Mouse (Mus musculus): ENCODE measurements around the gene Rnf181. TPM values are rescaled to one million over a fixed set of nuclear protein-coding genes. Genes with fewer than 3 reads are reported as not detected.

Gene Rnf181
- polyA plus RNA-seq, 1 experiment from 2014 or later: 102 TPM

- Histone ChIP-seq H3K36me3 (ENCODE audit: control insufficient read depth, insufficient read depth, low read length) (no peaks in the 10 kb centered on the region), H3K4me3 (ENCODE audit: low read depth, low read length) (peak within 1 kb of the TSS; percentile 39), H3K9me3 (ENCODE audit: control insufficient read depth, low read length) (no peaks in the 10 kb centered on the region), H3K27me3 (ENCODE audit: control insufficient read depth, insufficient read depth, low read length) (peaks cover 16% of the 10 kb centered on the region), H3K9ac (ENCODE audit: low read length) (peak within 1 kb of the TSS; percentile 51), H3K27ac (ENCODE audit: low read depth, low read length) (no peak within 1 kb of the TSS), H3K4me2 (ENCODE audit: low read depth, low read length, severe bottlenecking) (peak within 1 kb of the TSS; percentile 57), H3K4me1 (replicated peaks; ENCODE audit: control insufficient read depth, insufficient read depth, low read length) (0 out of 2 replicates have a peak, but pooled peaks cover 4% of the 10 kb centered on the region)
- DNase-seq (ENCODE audit: low spot score) (peak; percentile 73), ATAC-seq (replicated peaks; ENCODE audit: low FRiP score) (peak; percentile 64)
- WGBS: 2% methylated on average over 45 of the region's 49 CpGs
These were observed 13.5 kb upstream of the Rnf181 start, which contains the start of gene Vamp5 for GRCm38 (mm10) chr6:72380131-72380770. Gene Vamp5 (minus strand): TSS chr6:72380468.

DNA sequence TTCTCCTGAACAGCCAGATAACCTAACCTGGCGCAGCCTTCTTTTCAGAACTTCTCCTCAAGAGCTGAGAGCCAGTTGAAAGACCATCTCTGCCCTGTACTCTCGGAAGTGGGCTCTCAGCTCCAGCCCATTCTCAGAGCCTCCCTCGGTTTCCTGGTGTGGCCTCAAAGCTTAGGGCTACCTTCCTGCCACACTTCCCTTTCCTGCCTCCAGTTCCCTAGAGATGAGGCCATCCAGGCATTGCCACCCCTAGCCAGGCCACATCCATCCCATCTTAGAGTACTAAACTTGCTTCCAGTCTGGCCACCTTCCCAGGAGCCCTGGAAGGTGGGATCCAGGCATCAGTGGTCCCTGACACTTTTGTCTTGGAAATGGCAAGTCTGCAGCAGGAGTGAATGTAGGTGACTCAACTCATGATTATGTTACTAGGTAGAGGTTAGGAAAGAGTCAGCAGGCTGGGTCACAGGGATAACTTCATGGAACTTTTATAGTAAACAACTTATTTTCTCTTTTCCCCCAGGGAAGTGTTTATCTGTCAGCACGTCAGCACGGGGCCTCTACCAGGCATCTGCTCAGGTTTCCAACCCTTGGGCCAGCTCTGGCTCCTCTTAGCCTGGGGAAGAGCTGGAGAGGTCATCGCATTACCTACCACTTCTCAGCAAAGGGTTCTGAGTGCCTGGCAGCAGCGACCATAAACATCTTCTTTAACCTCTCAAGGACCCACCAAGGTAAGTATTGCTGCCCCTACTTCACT, 12.8 kb upstream of the Rnf181 start:
- peak overlapping the region; percentile 57 for H3K4me2 ChIP-seq (ENCODE audit: low read depth, low read length, severe bottlenecking)
- H3K4me1 ChIP-seq (replicated peaks; ENCODE audit: control insufficient read depth, insufficient read depth, low read length): 0 out of 2 replicates have a peak, but pooled peaks cover 4% of the 10 kb centered on the region
- H3K27ac ChIP-seq (ENCODE audit: low read depth, low read length): no peak overlapping the region
- no peaks in the 10 kb centered on the region for H3K9me3 ChIP-seq (ENCODE audit: control insufficient read depth, low read length)
- peak overlapping the region; percentile 39 for H3K4me3 ChIP-seq (ENCODE audit: low read depth, low read length)
- no peaks in the 10 kb centered on the region for H3K36me3 ChIP-seq (ENCODE audit: control insufficient read depth, insufficient read depth, low read length)
- peaks cover 16% of the 10 kb centered on the region for H3K27me3 ChIP-seq (ENCODE audit: control insufficient read depth, insufficient read depth, low read length)
- WGBS: 41% methylated on average over 7 of the region's 7 CpGs
- ATAC-seq (replicated peaks; ENCODE audit: low FRiP score) (no peak), DNase-seq (ENCODE audit: low spot score) (no peak)
- H3K9ac ChIP-seq (ENCODE audit: low read length): peak overlapping the region; percentile 51; the same call in 1 of the 2 replicates

- Histone ChIP-seq H3K4me3 (ENCODE audit: low read depth, low read length) (no peak overlapping the region), H3K36me3 (ENCODE audit: control insufficient read depth, insufficient read depth, low read length) (no peaks in the 10 kb centered on the region), H3K27ac (ENCODE audit: low read depth, low read length) (no peak overlapping the region), H3K4me2 (ENCODE audit: low read depth, low read length, severe bottlenecking) (no peak overlapping the region), H3K9me3 (ENCODE audit: control insufficient read depth, low read length) (no peaks in the 10 kb centered on the region), H3K9ac (ENCODE audit: low read length) (no peak overlapping the region), H3K4me1 (replicated peaks; ENCODE audit: control insufficient read depth, insufficient read depth, low read length) (0 out of 2 replicates have a peak, but pooled peaks cover 4% of the 10 kb centered on the region), H3K27me3 (ENCODE audit: control insufficient read depth, insufficient read depth, low read length) (peaks cover 16% of the 10 kb centered on the region)
- no peak for DNase-seq (ENCODE audit: low spot score)
- WGBS: 83% methylated on average over 8 of the region's 8 CpGs
- no peak for ATAC-seq (replicated peaks; ENCODE audit: low FRiP score)
These were observed 11.9 kb upstream of the Rnf181 start for GRCm38 (mm10) chr6:72378510-72379234.

DNA sequence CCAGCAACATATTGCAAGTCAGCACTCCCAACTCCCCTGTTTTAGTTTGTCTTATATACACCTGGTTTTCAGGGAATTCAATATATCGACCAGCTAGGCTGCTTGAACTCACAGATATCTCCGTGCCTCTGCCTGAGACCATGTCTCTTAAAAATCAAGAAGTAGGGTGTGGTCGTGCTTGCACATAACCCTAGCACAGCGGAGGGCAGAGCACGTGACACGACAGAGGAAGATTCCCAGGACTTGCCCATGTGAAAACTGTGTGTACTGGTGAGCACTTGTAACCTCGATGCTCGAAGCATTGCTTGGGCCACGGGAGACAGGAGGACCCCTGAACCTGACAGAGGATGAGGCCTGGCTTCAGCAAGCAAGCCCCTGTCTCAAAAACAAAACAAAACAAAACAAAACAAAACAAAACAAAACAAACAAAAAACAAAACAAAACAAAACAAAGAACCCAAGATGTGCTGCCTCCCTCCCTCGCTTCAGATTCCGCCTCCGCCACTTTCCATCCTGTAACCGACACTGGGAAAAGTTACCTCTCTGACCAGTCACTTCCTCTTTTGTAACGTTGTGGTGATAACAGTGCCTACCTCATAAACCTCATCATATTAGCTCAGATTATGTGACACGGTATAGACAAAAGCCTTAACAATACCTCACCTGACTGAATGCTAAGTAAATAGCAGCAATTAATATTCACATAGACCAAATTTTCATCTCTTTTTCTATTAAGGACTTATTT, 8.2 kb upstream of the Rnf181 start:
- H3K27me3 ChIP-seq (ENCODE audit: control insufficient read depth, insufficient read depth, low read length): peaks cover 10% of the 10 kb centered on the region
- H3K9me3 ChIP-seq (ENCODE audit: control insufficient read depth, low read length): no peaks in the 10 kb centered on the region
- DNase-seq (ENCODE audit: low spot score) (no peak), ATAC-seq (replicated peaks; ENCODE audit: low FRiP score) (no peak)
- H3K36me3 ChIP-seq (ENCODE audit: control insufficient read depth, insufficient read depth, low read length): no peaks in the 10 kb centered on the region
- 0 out of 2 replicates have a peak, but pooled peaks cover under 1% of the 10 kb centered on the region for H3K4me1 ChIP-seq (replicated peaks; ENCODE audit: control insufficient read depth, insufficient read depth, low read length)
- H3K27ac ChIP-seq (ENCODE audit: low read depth, low read length): no peak overlapping the region
- no peak overlapping the region for H3K4me2 ChIP-seq (ENCODE audit: low read depth, low read length, severe bottlenecking)
- H3K4me3 ChIP-seq (ENCODE audit: low read depth, low read length): no peak overlapping the region
- 83% methylated on average over 15 of the region's 15 CpGs for WGBS
- H3K9ac ChIP-seq (ENCODE audit: low read length): no peak overlapping the region

DNA sequence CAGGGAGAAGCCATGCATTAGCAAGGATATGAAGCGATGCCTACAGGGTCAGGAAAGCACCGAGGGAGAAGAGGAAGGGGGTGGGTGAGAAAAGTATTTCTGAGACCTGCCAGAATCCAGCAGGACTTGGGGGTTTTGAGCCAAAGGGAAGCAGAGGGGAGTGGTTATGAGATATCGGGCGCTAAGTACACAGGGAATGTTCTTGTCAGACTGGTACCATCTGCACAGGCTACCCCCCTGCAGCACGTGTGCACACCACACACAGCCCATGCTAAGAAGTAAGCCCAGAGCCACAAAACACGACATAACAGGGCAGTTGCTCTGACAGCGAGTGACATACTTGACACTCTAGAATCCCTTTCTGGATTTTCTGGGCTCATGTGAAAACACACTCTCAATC, 7.5 kb upstream of the Rnf181 start:
- WGBS: 73% methylated on average over 7 of the region's 7 CpGs
- H3K36me3 ChIP-seq (ENCODE audit: control insufficient read depth, insufficient read depth, low read length): no peaks in the 10 kb centered on the region
- H3K27ac ChIP-seq (ENCODE audit: low read depth, low read length): no peak overlapping the region
- H3K9ac ChIP-seq (ENCODE audit: low read length): no peak overlapping the region
- H3K4me2 ChIP-seq (ENCODE audit: low read depth, low read length, severe bottlenecking): no peak overlapping the region
- H3K9me3 ChIP-seq (ENCODE audit: control insufficient read depth, low read length): no peaks in the 10 kb centered on the region
- no peaks in the 10 kb centered on the region for H3K4me1 ChIP-seq (replicated peaks; ENCODE audit: control insufficient read depth, insufficient read depth, low read length)
- no peak overlapping the region for H3K4me3 ChIP-seq (ENCODE audit: low read depth, low read length)
- peaks cover 2% of the 10 kb centered on the region for H3K27me3 ChIP-seq (ENCODE audit: control insufficient read depth, insufficient read depth, low read length)
- no peak for ATAC-seq (replicated peaks; ENCODE audit: low FRiP score)
- DNase-seq (ENCODE audit: low spot score): no peak

DNA sequence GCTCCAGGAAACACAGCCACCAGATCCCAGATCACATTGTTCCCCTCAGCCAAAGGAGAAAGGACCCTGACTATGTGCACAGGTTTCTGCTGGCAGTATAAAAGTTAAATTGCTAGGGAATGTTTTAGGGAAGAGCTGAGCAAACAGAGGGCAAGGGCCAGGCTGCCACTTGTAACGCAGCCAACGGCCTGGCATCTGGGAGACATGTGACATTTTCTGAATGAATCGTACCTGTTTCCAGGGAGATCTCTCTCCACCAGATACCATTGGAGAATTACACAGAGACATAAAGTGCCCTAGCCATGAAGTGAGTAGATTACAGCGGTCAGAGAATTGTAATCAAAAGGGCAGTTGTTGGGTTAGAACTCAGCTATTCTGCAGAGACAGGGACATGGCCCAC, 6.4 kb upstream of the Rnf181 start:
- no peak for ATAC-seq (replicated peaks; ENCODE audit: low FRiP score)
- no peak overlapping the region for H3K9ac ChIP-seq (ENCODE audit: low read length)
- H3K27ac ChIP-seq (ENCODE audit: low read depth, low read length): no peak overlapping the region
- H3K4me1 ChIP-seq (replicated peaks; ENCODE audit: control insufficient read depth, insufficient read depth, low read length): no peaks in the 10 kb centered on the region
- no peaks in the 10 kb centered on the region for H3K36me3 ChIP-seq (ENCODE audit: control insufficient read depth, insufficient read depth, low read length)
- no peak overlapping the region for H3K4me2 ChIP-seq (ENCODE audit: low read depth, low read length, severe bottlenecking)
- H3K4me3 ChIP-seq (ENCODE audit: low read depth, low read length): no peak overlapping the region
- 92% methylated on average over 4 of the region's 4 CpGs for WGBS
- no peaks in the 10 kb centered on the region for H3K9me3 ChIP-seq (ENCODE audit: control insufficient read depth, low read length)
- no peaks in the 10 kb centered on the region for H3K27me3 ChIP-seq (ENCODE audit: control insufficient read depth, insufficient read depth, low read length)
- DNase-seq (ENCODE audit: low spot score): no peak

GRCm38 (mm10) chr6:72371571-72371970, 4.8 kb upstream of the Rnf181 start:
- no peak for ATAC-seq (replicated peaks; ENCODE audit: low FRiP score)
- 29% methylated on average over 1 of the region's 1 CpGs for WGBS
- no peak for DNase-seq (ENCODE audit: low spot score)
- no peak overlapping the region for H3K4me3 ChIP-seq (ENCODE audit: low read depth, low read length)
- H3K36me3 ChIP-seq (ENCODE audit: control insufficient read depth, insufficient read depth, low read length): no peaks in the 10 kb centered on the region
- no peaks in the 10 kb centered on the region for H3K4me1 ChIP-seq (replicated peaks; ENCODE audit: control insufficient read depth, insufficient read depth, low read length)
- H3K27me3 ChIP-seq (ENCODE audit: control insufficient read depth, insufficient read depth, low read length): no peaks in the 10 kb centered on the region
- H3K9me3 ChIP-seq (ENCODE audit: control insufficient read depth, low read length): no peaks in the 10 kb centered on the region
- H3K9ac ChIP-seq (ENCODE audit: low read length): no peak overlapping the region
- H3K4me2 ChIP-seq (ENCODE audit: low read depth, low read length, severe bottlenecking): no peak overlapping the region
- no peak overlapping the region for H3K27ac ChIP-seq (ENCODE audit: low read depth, low read length)

DNA sequence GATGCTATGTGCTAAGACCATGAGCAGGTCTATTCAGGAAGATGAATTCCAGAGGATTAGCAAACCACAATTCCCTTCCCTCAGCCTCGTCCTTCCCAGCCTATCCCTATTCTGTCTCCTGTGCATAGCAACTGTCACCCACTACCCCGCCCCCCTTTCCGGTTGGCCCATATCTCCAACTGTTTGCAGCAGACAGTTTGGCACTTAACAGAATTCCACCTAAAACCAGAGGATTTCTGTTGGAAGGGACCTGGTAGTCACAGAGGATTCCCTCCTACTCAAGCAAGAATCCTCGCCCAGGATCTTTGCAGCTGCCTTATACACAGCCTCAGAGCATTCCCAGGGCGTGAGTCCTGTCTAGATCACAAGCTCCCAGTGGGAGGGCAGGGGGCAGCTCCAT, 4.4 kb upstream of the Rnf181 start:
- Histone ChIP-seq H3K4me3 (ENCODE audit: low read depth, low read length) (no peak overlapping the region), H3K4me1 (replicated peaks; ENCODE audit: control insufficient read depth, insufficient read depth, low read length) (no peaks in the 10 kb centered on the region), H3K36me3 (ENCODE audit: control insufficient read depth, insufficient read depth, low read length) (no peaks in the 10 kb centered on the region), H3K27ac (ENCODE audit: low read depth, low read length) (no peak overlapping the region), H3K9me3 (ENCODE audit: control insufficient read depth, low read length) (no peaks in the 10 kb centered on the region), H3K9ac (ENCODE audit: low read length) (no peak overlapping the region), H3K27me3 (ENCODE audit: control insufficient read depth, insufficient read depth, low read length) (no peaks in the 10 kb centered on the region), H3K4me2 (ENCODE audit: low read depth, low read length, severe bottlenecking) (no peak overlapping the region)
- no peak for ATAC-seq (replicated peaks; ENCODE audit: low FRiP score)
- WGBS: 53% methylated on average over 5 of the region's 5 CpGs
- DNase-seq (ENCODE audit: low spot score): no peak

All from forebrain, embryonic 11.5 days (tissue).